Mouse (Mus musculus): ENCODE results near the gene Zcwpw1. TPM values are rescaled to one million over a fixed set of nuclear protein-coding genes. Genes with fewer than 3 reads are reported as not detected.
"Not testable (repeated sequence)": the region's sequence is repeated elsewhere in the genome, so short reads cannot be mapped to it uniquely, and the experiment has no call there.

Zcwpw1 gene
- polyA plus RNA-seq, 1 experiment: 7.1 TPM

- H3K4me3 ChIP-seq (ENCODE audit: insufficient read depth, low read length); H3K4me1 ChIP-seq (ENCODE audit: control insufficient read depth, insufficient read depth, low read length); H3K27ac ChIP-seq (ENCODE audit: insufficient read depth, low read length): not testable (repeated sequence)
These were observed 76.4 kb downstream of the Zcwpw1 start for GRCm38 (mm10) chr5:137864008-137864407.

- H3K4me1 ChIP-seq (ENCODE audit: control insufficient read depth, insufficient read depth, low read length); H3K27ac ChIP-seq (ENCODE audit: insufficient read depth, low read length); H3K4me3 ChIP-seq (ENCODE audit: insufficient read depth, low read length): not testable (repeated sequence)
These were observed 81.0 kb downstream of the Zcwpw1 start for GRCm38 (mm10) chr5:137868600-137868999.

- H3K4me1 ChIP-seq (ENCODE audit: control insufficient read depth, insufficient read depth, low read length); H3K4me3 ChIP-seq (ENCODE audit: insufficient read depth, low read length); H3K27ac ChIP-seq (ENCODE audit: insufficient read depth, low read length): not testable (repeated sequence)
These were observed 84.2 kb downstream of the Zcwpw1 start, which contains the start of gene Pilrb2 for GRCm38 (mm10) chr5:137871644-137872380. Pilrb2 (minus strand) TSS chr5:137871815.

Other genes with a start within 250 kb of the Zcwpw1 start
- not detected in 2 replicates for gene Actl6b, start 234.3 kb upstream of the Zcwpw1 start, polyA plus RNA-seq (2011; ENCODE audit: insufficient read length, low read depth, missing spikeins)
- 0.67 and 0.68 TPM in 2 replicates for gene Tfr2, start 218.0 kb upstream of the Zcwpw1 start, polyA plus RNA-seq (2011; ENCODE audit: insufficient read length, low read depth, missing spikeins)
- gene Mospd3, start 186.7 kb upstream of the Zcwpw1 start, polyA plus RNA-seq (2011; ENCODE audit: insufficient read length, low read depth, missing spikeins): 35.4 and 41.3 TPM in 2 replicates
- 732 and 740 TPM in 2 replicates for gene Pcolce, start 174.0 kb upstream of the Zcwpw1 start, polyA plus RNA-seq (2011; ENCODE audit: insufficient read length, low read depth, missing spikeins)
- gene Fbxo24, start 158.8 kb upstream of the Zcwpw1 start, polyA plus RNA-seq (2011; ENCODE audit: insufficient read length, low read depth, missing spikeins): 0.60 and 0.67 TPM in 2 replicates
- 17.5 and 29.1 TPM in 2 replicates for gene Lrch4, start 158.7 kb upstream of the Zcwpw1 start, polyA plus RNA-seq (2011; ENCODE audit: insufficient read length, low read depth, missing spikeins)
- 3.0 and 3.5 TPM in 2 replicates for gene Gm20605, start 158.6 kb upstream of the Zcwpw1 start, polyA plus RNA-seq (2011; ENCODE audit: insufficient read length, low read depth, missing spikeins)
- gene Sap25, start 146.5 kb upstream of the Zcwpw1 start, polyA plus RNA-seq (2011; ENCODE audit: insufficient read length, low read depth, missing spikeins): 2.5 and 3.4 TPM in 2 replicates
- gene Irs3, start 142.1 kb upstream of the Zcwpw1 start, polyA plus RNA-seq (2011; ENCODE audit: insufficient read length, low read depth, missing spikeins): 0.22 and 0.37 TPM in 2 replicates
- gene Agfg2, start 103.1 kb upstream of the Zcwpw1 start, polyA plus RNA-seq (2011; ENCODE audit: insufficient read length, low read depth, missing spikeins): 15.1 and 22.0 TPM in 2 replicates
- gene Nyap1, start 46.2 kb upstream of the Zcwpw1 start, polyA plus RNA-seq (2011; ENCODE audit: insufficient read length, low read depth, missing spikeins): 5.7 and 7.0 TPM in 2 replicates
- gene Tsc22d4, start 42.1 kb upstream of the Zcwpw1 start, polyA plus RNA-seq (2011; ENCODE audit: insufficient read length, low read depth, missing spikeins): 66.6 and 71.5 TPM in 2 replicates
- gene Ppp1r35, start 8.9 kb upstream of the Zcwpw1 start, polyA plus RNA-seq (2011; ENCODE audit: insufficient read length, low read depth, missing spikeins): 11.5 and 14.6 TPM in 2 replicates
- 27.7 and 34.8 TPM in 2 replicates for gene Mepce, start 143 bp upstream of the Zcwpw1 start, polyA plus RNA-seq (2011; ENCODE audit: insufficient read length, low read depth, missing spikeins)
- 0.53 TPM in 1 of 2 replicates, not detected in the other for gene Pilra, start 48.5 kb downstream of the Zcwpw1 start, polyA plus RNA-seq (2011; ENCODE audit: insufficient read length, low read depth, missing spikeins)
- gene Pilrb1, start 70.3 kb downstream of the Zcwpw1 start, polyA plus RNA-seq (2011; ENCODE audit: insufficient read length, low read depth, missing spikeins): not detected in 2 replicates
- not detected in 2 replicates for gene Pilrb2, start 84.0 kb downstream of the Zcwpw1 start, polyA plus RNA-seq (2011; ENCODE audit: insufficient read length, low read depth, missing spikeins)
- not detected in 2 replicates for gene Cyp3a13, start 133.8 kb downstream of the Zcwpw1 start, polyA plus RNA-seq (2011; ENCODE audit: insufficient read length, low read depth, missing spikeins)
- gene Gjc3, start 175.3 kb downstream of the Zcwpw1 start, polyA plus RNA-seq (2011; ENCODE audit: insufficient read length, low read depth, missing spikeins): 0.18 TPM in 1 of 2 replicates, not detected in the other
- gene Azgp1, start 193.7 kb downstream of the Zcwpw1 start, polyA plus RNA-seq (2011; ENCODE audit: insufficient read length, low read depth, missing spikeins): not detected in 2 replicates
- gene Smok3a, start 233.5 kb downstream of the Zcwpw1 start, polyA plus RNA-seq (2011; ENCODE audit: insufficient read length, low read depth, missing spikeins): not detected in 2 replicates
- not detected in 2 replicates for gene Smok3b, start 233.6 kb downstream of the Zcwpw1 start, polyA plus RNA-seq (2011; ENCODE audit: insufficient read length, low read depth, missing spikeins)

Data from embryonic fibroblast, embryonic 13.5 days (primary cell).